Mouse (Mus musculus) brain, embryonic 18.5 days (tissue): ENCODE results near the gene Ppat.

Source experiments
- DNase-seq: peaks from one replicate; pipeline ENCODE4 v3.0.0-alpha.2; 2012; ENCODE audit warnings: low read depth, low spot score

The Ppat gene

DNA sequence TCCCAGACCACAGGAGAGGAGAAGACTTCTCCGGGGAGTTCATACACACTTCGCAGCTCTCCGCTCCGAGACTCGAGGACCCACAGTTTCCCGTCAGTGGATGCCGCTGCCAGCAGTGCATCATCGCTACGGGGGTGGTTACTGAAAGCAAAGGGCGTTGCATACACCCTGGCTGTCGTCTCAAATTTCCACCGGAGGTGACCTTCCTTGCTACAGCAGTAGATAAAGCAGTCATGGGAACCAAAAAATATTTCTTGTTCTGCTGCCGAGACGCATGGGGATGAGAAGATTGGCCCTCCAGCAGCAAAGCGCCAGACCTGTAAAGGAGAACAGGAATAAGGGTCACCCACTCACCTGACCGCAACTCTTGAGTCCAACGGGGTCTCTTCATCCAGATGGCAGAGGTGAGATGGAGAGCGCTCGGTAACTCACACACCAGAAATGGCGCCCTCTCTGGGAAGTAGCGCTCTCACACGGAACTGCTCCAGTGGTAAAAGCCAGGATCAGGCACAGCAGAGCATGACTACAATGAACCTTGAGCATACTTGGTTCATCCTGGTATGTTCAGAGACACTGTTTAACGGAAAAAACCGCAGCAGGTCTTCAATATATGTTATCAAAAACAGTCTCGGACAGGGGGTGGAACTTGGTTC, 75.1 kb downstream of the Ppat start:
- DNase-seq, result no peak

DNA sequence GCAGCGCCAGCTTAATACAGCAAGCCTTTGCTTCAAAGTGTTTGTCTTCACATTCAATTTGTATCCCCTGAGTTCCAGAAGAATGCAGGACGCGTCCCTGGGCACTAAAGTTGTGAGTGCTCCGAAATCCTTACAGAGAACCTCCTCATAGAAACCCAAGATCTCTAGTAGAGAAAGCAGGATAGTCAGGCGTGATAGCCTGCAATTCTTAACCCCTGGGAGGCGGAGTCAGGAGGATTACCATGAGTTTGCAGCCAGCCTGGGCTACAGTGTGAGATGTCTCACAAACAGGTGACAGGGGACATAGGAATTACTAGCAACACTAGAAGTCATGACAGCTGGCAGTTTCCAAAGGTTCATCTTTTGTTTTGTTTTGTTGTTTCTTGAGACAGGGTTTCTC, 81.8 kb downstream of the Ppat start:
- DNase-seq, result no peak

DNA sequence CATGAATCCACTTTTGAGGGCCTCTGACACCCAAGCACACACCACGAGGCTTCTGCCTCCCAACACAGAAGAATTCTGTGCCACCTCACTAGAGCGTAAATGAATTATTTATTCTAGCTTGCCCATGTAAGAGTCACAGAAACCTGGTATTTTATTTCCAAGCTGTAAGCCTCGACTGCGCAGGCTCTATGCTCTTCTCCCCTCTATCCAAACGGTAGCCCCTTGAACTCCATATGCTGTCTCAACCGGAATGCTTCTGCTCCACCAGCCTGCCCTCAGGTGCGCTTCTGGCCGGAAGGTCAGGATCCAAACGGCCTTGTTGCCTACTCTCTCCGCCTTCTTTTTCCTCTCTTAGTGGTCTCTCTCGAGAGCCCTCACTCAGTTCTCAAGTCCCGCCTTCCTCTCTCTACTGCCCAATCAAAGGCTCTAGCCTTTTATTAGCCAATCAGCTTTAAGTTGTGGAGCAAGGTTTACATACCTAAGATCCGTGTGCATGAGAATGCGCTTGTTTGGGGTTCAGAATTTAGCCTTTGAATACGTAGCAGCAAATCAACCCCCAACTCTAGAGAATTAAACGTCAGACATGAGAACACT, 82.6 kb downstream of the Ppat start:
- DNase-seq, result no peak

GRCm38 (mm10) chr5:76866819-76867218, 84.6 kb downstream of the Ppat start:
- no peak for DNase-seq
